Mouse (Mus musculus) brain, embryonic 14.5 days (tissue): Measurements from ENCODE around the gene Igf2r.

ENCODE experiments used
- CTCF ChIP-seq: fragments of 200-500 bp; IDR thresholded peaks from 2 replicates; pipeline ENCODE4 v1.5.1; 2012; ENCODE audit warnings: inconsistent platforms, mild to moderate bottlenecking, moderate library complexity, borderline replicate concordance; ENCODE audit not compliant: insufficient read depth, insufficient read length; ENCODE audit errors: extremely low read depth
- POLR2A ChIP-seq: fragments of 200-500 bp; IDR thresholded peaks from 2 replicates; pipeline ENCODE4 v1.6.1; 2012; ENCODE audit warnings: mild to moderate bottlenecking, inconsistent platforms, borderline replicate concordance; ENCODE audit not compliant: poor library complexity, insufficient read depth, insufficient read length, severe bottlenecking; ENCODE audit errors: extremely low read depth

DNA sequence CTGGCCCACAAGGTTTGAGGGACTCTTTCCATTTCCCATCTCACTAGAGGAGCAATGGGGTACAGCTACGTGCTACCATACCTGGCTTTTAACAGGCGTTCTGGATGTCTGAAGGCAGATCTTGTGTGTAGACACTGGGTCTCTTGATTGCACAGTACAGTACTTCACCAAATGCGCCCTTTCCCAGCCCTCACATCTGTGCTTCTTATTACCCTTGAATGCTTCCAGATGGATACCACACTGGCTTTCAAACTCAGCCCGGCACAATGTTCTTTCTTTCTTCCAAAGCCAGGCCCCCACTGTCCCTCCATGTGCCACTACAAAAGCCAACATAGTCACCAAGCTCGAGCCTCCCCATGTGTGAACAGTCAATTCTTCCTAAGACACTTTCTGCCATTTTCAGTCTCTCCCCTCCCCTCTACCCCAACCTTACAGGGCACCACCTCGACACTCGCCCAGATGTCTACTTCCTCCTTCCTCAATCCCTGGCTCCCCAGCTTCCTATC, 97.1 kb downstream of the Igf2r start:
- TF ChIP-seq CTCF (no peak), POLR2A (no peak)
